Mouse (Mus musculus) stomach, postnatal 0 days (tissue): ENCODE results near the gene Dlk1.

Source experiments
- CTCF ChIP-seq: IDR thresholded peaks from 2 replicates; pipeline ENCODE4 v1.5.1; 2016; ENCODE audit warnings: antibody characterized with exemption, low read depth, mild to moderate bottlenecking, moderate library complexity
- EP300 ChIP-seq: optimal IDR thresholded peaks from 2 replicates; pipeline ENCODE3; 2016; ENCODE audit warnings: antibody characterized with exemption

DNA sequence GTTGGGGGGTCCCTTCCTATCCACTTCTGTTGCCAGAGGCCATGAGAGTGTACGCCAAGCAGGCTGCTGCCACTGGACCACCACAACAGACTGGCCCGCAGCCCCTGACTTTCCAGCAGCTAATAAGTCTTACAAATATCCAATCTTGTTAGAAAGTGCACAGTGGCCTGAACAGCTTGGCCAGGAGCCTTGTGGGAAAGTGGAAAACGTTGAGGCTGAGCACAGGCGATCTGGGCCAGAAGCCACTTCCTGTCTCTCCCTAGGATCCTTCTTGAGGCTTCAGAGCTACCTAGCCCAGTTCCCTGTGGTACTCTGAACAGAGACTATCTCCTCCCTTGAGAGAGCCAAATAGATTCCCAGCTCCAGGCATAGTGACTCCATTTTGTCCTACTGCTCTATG lies 39.3 kb upstream of the Dlk1 start:
- TF ChIP-seq CTCF (no peak), EP300 (no peak)
